Mouse (Mus musculus): ENCODE data around the gene Atp5mpl. TPM values are rescaled to one million over a fixed set of nuclear protein-coding genes. Genes with fewer than 3 reads are reported as not detected.

Gene Atp5mpl
- polyA plus RNA-seq, 1 experiment from 2014 or later, result 627 TPM

GRCm38 (mm10) chr12:111928411-111928966, 38.3 kb downstream of the Atp5mpl start:
- Histone ChIP-seq H3K9ac (ENCODE audit: low read length) (no peak overlapping the region), H3K4me1 (ENCODE audit: control insufficient read depth, insufficient read depth, low read length) (no peaks in the 10 kb centered on the region), H3K4me2 (no peak overlapping the region), H3K9me3 (ENCODE audit: control insufficient read depth, low read length) (no peaks in the 10 kb centered on the region), H3K27ac (ENCODE audit: low read depth, low read length) (no peak overlapping the region), H3K36me3 (ENCODE audit: control insufficient read depth, insufficient read depth, low read length) (no peaks in the 10 kb centered on the region), H3K4me3 (ENCODE audit: low read depth, low read length) (no peak overlapping the region), H3K27me3 (ENCODE audit: control insufficient read depth, insufficient read depth, low read length) (no peaks in the 10 kb centered on the region)
- ATAC-seq (ENCODE audit: low FRiP score), result no peak
- DNase-seq (ENCODE audit: low spot score, missing footprints), result no peak
- 89% methylated on average over 18 of the region's 18 CpGs for WGBS

GRCm38 (mm10) chr12:111927338-111927737, 39.4 kb downstream of the Atp5mpl start:
- Histone ChIP-seq H3K4me2 (no peak overlapping the region), H3K4me1 (ENCODE audit: control insufficient read depth, insufficient read depth, low read length) (no peaks in the 10 kb centered on the region), H3K27me3 (ENCODE audit: control insufficient read depth, insufficient read depth, low read length) (no peaks in the 10 kb centered on the region), H3K36me3 (ENCODE audit: control insufficient read depth, insufficient read depth, low read length) (no peaks in the 10 kb centered on the region), H3K4me3 (ENCODE audit: low read depth, low read length) (no peak overlapping the region), H3K27ac (ENCODE audit: low read depth, low read length) (no peak overlapping the region), H3K9me3 (ENCODE audit: control insufficient read depth, low read length) (no peaks in the 10 kb centered on the region), H3K9ac (ENCODE audit: low read length) (no peak overlapping the region)
- WGBS, result 94% methylated on average over 1 of the region's 1 CpGs
- no peak for DNase-seq (ENCODE audit: low spot score, missing footprints)
- no peak for ATAC-seq (ENCODE audit: low FRiP score)

- no peaks in the 10 kb centered on the region for H3K4me1 ChIP-seq (ENCODE audit: control insufficient read depth, insufficient read depth, low read length)
- H3K27me3 ChIP-seq (ENCODE audit: control insufficient read depth, insufficient read depth, low read length), result no peaks in the 10 kb centered on the region
- DNase-seq (ENCODE audit: low spot score, missing footprints), result no peak
- 81% methylated on average over 6 of the region's 6 CpGs for WGBS
- ATAC-seq (ENCODE audit: low FRiP score), result no peak
- H3K36me3 ChIP-seq (ENCODE audit: control insufficient read depth, insufficient read depth, low read length), result no peaks in the 10 kb centered on the region
- no peaks in the 10 kb centered on the region for H3K9me3 ChIP-seq (ENCODE audit: control insufficient read depth, low read length)
- no peak overlapping the region for H3K4me3 ChIP-seq (ENCODE audit: low read depth, low read length)
- no peak overlapping the region for H3K27ac ChIP-seq (ENCODE audit: low read depth, low read length)
- no peak overlapping the region for H3K4me2 ChIP-seq
- no peak overlapping the region for H3K9ac ChIP-seq (ENCODE audit: low read length)
Measured at GRCm38 (mm10) chr12:111923117-111923516, 43.7 kb downstream of the Atp5mpl start.

GRCm38 (mm10) chr12:111920046-111920445, 46.7 kb downstream of the Atp5mpl start:
- H3K27me3 ChIP-seq (ENCODE audit: control insufficient read depth, insufficient read depth, low read length), result no peaks in the 10 kb centered on the region
- DNase-seq (ENCODE audit: low spot score, missing footprints) (no peak), ATAC-seq (ENCODE audit: low FRiP score) (no peak)
- no peaks in the 10 kb centered on the region for H3K4me1 ChIP-seq (ENCODE audit: control insufficient read depth, insufficient read depth, low read length)
- no peaks in the 10 kb centered on the region for H3K9me3 ChIP-seq (ENCODE audit: control insufficient read depth, low read length)
- H3K4me2 ChIP-seq, result no peak overlapping the region
- H3K4me3 ChIP-seq (ENCODE audit: low read depth, low read length), result no peak overlapping the region
- 67% methylated on average over 9 of the region's 9 CpGs for WGBS
- no peak overlapping the region for H3K27ac ChIP-seq (ENCODE audit: low read depth, low read length)
- H3K9ac ChIP-seq (ENCODE audit: low read length), result no peak overlapping the region
- no peaks in the 10 kb centered on the region for H3K36me3 ChIP-seq (ENCODE audit: control insufficient read depth, insufficient read depth, low read length)

GRCm38 (mm10) chr12:111916514-111917217, 50.1 kb downstream of the Atp5mpl start:
- WGBS, result 72% methylated on average over 12 of the region's 12 CpGs
- Histone ChIP-seq H3K36me3 (ENCODE audit: control insufficient read depth, insufficient read depth, low read length) (no peaks in the 10 kb centered on the region), H3K4me2 (no peak overlapping the region), H3K27ac (ENCODE audit: low read depth, low read length) (no peak overlapping the region), H3K4me3 (ENCODE audit: low read depth, low read length) (no peak overlapping the region), H3K27me3 (ENCODE audit: control insufficient read depth, insufficient read depth, low read length) (no peaks in the 10 kb centered on the region), H3K4me1 (ENCODE audit: control insufficient read depth, insufficient read depth, low read length) (no peaks in the 10 kb centered on the region), H3K9ac (ENCODE audit: low read length) (no peak overlapping the region), H3K9me3 (ENCODE audit: control insufficient read depth, low read length) (no peaks in the 10 kb centered on the region)
- DNase-seq (ENCODE audit: low spot score, missing footprints) (no peak), ATAC-seq (ENCODE audit: low FRiP score) (no peak)

GRCm38 (mm10) chr12:111915781-111916180, 51.0 kb downstream of the Atp5mpl start:
- no peak overlapping the region for H3K27ac ChIP-seq (ENCODE audit: low read depth, low read length)

GRCm38 (mm10) chr12:111914031-111914430, 52.7 kb downstream of the Atp5mpl start:
- Histone ChIP-seq H3K4me2 (no peak overlapping the region), H3K9me3 (ENCODE audit: control insufficient read depth, low read length) (no peaks in the 10 kb centered on the region), H3K27me3 (ENCODE audit: control insufficient read depth, insufficient read depth, low read length) (peaks cover 4% of the 10 kb centered on the region), H3K36me3 (ENCODE audit: control insufficient read depth, insufficient read depth, low read length) (no peaks in the 10 kb centered on the region), H3K9ac (ENCODE audit: low read length) (no peak overlapping the region), H3K27ac (ENCODE audit: low read depth, low read length) (no peak overlapping the region), H3K4me3 (ENCODE audit: low read depth, low read length) (no peak overlapping the region), H3K4me1 (ENCODE audit: control insufficient read depth, insufficient read depth, low read length) (no peaks in the 10 kb centered on the region)
- no peak for ATAC-seq (ENCODE audit: low FRiP score)
- 54% methylated on average over 3 of the region's 3 CpGs for WGBS
- no peak for DNase-seq (ENCODE audit: low spot score, missing footprints)

More at GRCm38 (mm10) chr12:111915781-111916180, 51.0 kb downstream of the Atp5mpl start:
- Histone ChIP-seq H3K4me2 (no peak overlapping the region), H3K4me1 (ENCODE audit: control insufficient read depth, insufficient read depth, low read length) (no peaks in the 10 kb centered on the region), H3K4me3 (ENCODE audit: low read depth, low read length) (no peak overlapping the region), H3K36me3 (ENCODE audit: control insufficient read depth, insufficient read depth, low read length) (no peaks in the 10 kb centered on the region), H3K27me3 (ENCODE audit: control insufficient read depth, insufficient read depth, low read length) (no peaks in the 10 kb centered on the region), H3K9me3 (ENCODE audit: control insufficient read depth, low read length) (no peaks in the 10 kb centered on the region), H3K9ac (ENCODE audit: low read length) (no peak overlapping the region)
- 88% methylated on average over 6 of the region's 6 CpGs for WGBS
- DNase-seq (ENCODE audit: low spot score, missing footprints) (no peak), ATAC-seq (ENCODE audit: low FRiP score) (no peak)

GRCm38 (mm10) chr12:111912802-111913201, 54.0 kb downstream of the Atp5mpl start:
- H3K36me3 ChIP-seq (ENCODE audit: control insufficient read depth, insufficient read depth, low read length), result no peaks in the 10 kb centered on the region
- peaks cover 14% of the 10 kb centered on the region for H3K27me3 ChIP-seq (ENCODE audit: control insufficient read depth, insufficient read depth, low read length)
- no peaks in the 10 kb centered on the region for H3K4me1 ChIP-seq (ENCODE audit: control insufficient read depth, insufficient read depth, low read length)
- no peak for DNase-seq (ENCODE audit: low spot score, missing footprints)
- H3K4me3 ChIP-seq (ENCODE audit: low read depth, low read length), result no peak overlapping the region
- H3K9me3 ChIP-seq (ENCODE audit: control insufficient read depth, low read length), result no peaks in the 10 kb centered on the region
- no peak for ATAC-seq (ENCODE audit: low FRiP score)
- no peak overlapping the region for H3K9ac ChIP-seq (ENCODE audit: low read length)
- 89% methylated on average over 7 of the region's 7 CpGs for WGBS
- no peak overlapping the region for H3K4me2 ChIP-seq
- no peak overlapping the region for H3K27ac ChIP-seq (ENCODE audit: low read depth, low read length)

GRCm38 (mm10) chr12:111911796-111912195, 55.0 kb downstream of the Atp5mpl start:
- Histone ChIP-seq H3K9ac (ENCODE audit: low read length) (no peak overlapping the region), H3K4me3 (ENCODE audit: low read depth, low read length) (no peak overlapping the region), H3K9me3 (ENCODE audit: control insufficient read depth, low read length) (no peaks in the 10 kb centered on the region), H3K36me3 (ENCODE audit: control insufficient read depth, insufficient read depth, low read length) (no peaks in the 10 kb centered on the region), H3K27ac (ENCODE audit: low read depth, low read length) (no peak overlapping the region), H3K27me3 (ENCODE audit: control insufficient read depth, insufficient read depth, low read length) (peaks cover 16% of the 10 kb centered on the region), H3K4me1 (ENCODE audit: control insufficient read depth, insufficient read depth, low read length) (peaks cover 3% of the 10 kb centered on the region; the same call in 1 of the 2 replicates), H3K4me2 (no peak overlapping the region)
- ATAC-seq (ENCODE audit: low FRiP score) (no peak), DNase-seq (ENCODE audit: low spot score, missing footprints) (no peak)
- WGBS, result 83% methylated on average over 2 of the region's 2 CpGs

All from midbrain, embryonic 11.5 days (tissue).